Mouse (Mus musculus): ENCODE data around the gene Abcc6.

DNA sequence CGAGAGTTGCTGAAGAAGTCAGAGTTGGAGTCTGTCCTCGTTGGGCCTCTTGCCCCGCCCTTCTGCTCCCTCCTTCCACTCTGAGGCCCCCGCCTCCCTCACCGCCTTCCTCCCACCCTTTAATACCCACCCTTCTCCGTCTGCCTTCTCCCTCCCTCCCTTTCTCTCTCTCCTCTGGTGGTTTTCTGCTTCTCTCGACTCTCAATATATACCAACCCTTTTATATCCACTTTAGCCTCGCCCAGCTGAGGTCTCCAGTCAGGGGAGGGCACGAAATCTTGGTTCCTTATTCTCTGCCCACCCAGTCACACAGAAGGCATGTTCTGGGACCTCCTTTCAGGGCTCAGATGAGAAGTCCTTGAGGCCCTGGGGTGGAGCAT, 108.9 kb downstream of the Abcc6 start, which contains the start of gene Emp3:
- TF ChIP-seq GATA1 (IDR thresholded peaks at IDR 0.05; ENCODE audit: borderline replicate concordance, low read length), result no peak
- no peak for TF ChIP-seq FLI1 (IDR thresholded peaks at IDR 0.05; ENCODE audit: low read length)

Measured in megakaryocyte, embryonic 14.5 days (primary cell).